ENCODE assay signal across 8 mouse cellular contexts in genomic region chr8:105304325-105305210, GRCm38 (mm10). TPM values are rescaled to one million over a fixed set of nuclear protein-coding genes. Genes with fewer than 3 reads are reported as not detected.
A peak's percentile ranks its signal among the peaks of the same experiment; 100 is the strongest.
DNase-seq lines count a peak whose midpoint lies in the region; ATAC-seq lines count a peak whose summit lies in the region.

No protein-coding gene starts in this region.

- peak; percentile 46 for DNase-seq in gastrocnemius, postnatal 25 days
- DNase-seq in gastrocnemius, postnatal 14 days: no peak
- DNase-seq in thymus, postnatal 0 days (ENCODE audit: low spot score): peak; percentile 45
- no peak for DNase-seq in thymus, postnatal 14 days
- DNase-seq in urinary bladder, postnatal 25 days (ENCODE audit: low spot score): no peak
- DNase-seq in urinary bladder, adult 18-20 months (ENCODE audit: low spot score in 2 of 2): no peak
- no peak for DNase-seq in frontal cortex, postnatal 14 days (ENCODE audit: low spot score in 2 of 2)

- H3K9ac ChIP-seq in limb, embryonic 12.5 days (replicated peaks): no peak overlapping the region

- peak overlapping the region; percentile 56 for H3K27ac ChIP-seq in limb, embryonic 12.5 days

- intact Hi-C loops in gastrocnemius, postnatal 14 days (cut with DNase I; ENCODE audit: low total_unique reads): no loop called here

- WGBS in limb, embryonic 12.5 days: 69% methylated on average over 9 of the region's 9 CpGs

- H3K27me3 ChIP-seq in limb, embryonic 12.5 days: no peaks in the 10 kb centered on the region

- H3K9me3 ChIP-seq in limb, embryonic 12.5 days: no peaks in the 10 kb centered on the region

- peaks cover 84% of the 10 kb centered on the region for H3K36me3 ChIP-seq in limb, embryonic 12.5 days

- H3K4me2 ChIP-seq in limb, embryonic 12.5 days: no peak overlapping the region

- peaks cover 21% of the 10 kb centered on the region for H3K4me1 ChIP-seq in limb, embryonic 12.5 days (replicated peaks)

- H3K4me3 ChIP-seq in limb, embryonic 12.5 days (replicated peaks): no peak overlapping the region

- no peak for ATAC-seq in limb, embryonic 12.5 days (ENCODE audit: insufficient number of reproducible peaks, insufficient read depth, low FRiP score, low TSS enrichment, low read depth)

RNA-seq across cellular contexts. Expression of gene Elmo3, which starts 0.8 kb away (rescaled TPM):
- under 1 TPM; 0.49 to 0.99 TPM for total RNA-seq in gastrocnemius, postnatal 25 days (2021)
- under 1 TPM; 0.40 to 0.45 TPM for total RNA-seq in gastrocnemius, postnatal 14 days (2021)
- polyA plus RNA-seq in thymus, postnatal 0 days (2015; fragmentation: Nextera tagmentation; extraction: Ambion mirVana): 9.3 and 9.4 TPM in 2 replicates
- polyA plus RNA-seq in limb, embryonic 12.5 days (2016; fragmentation: Nextera tagmentation; extraction: Ambion mirVana): 4.3 and 4.4 TPM in 2 replicates

RNA-seq across cellular contexts. Expression of gene E2f4, which starts 7.1 kb away (rescaled TPM):
- total RNA-seq in gastrocnemius, postnatal 25 days (2021): 10 to 100 TPM; 21.8 to 24.5 TPM
- 10 to 100 TPM; 15.4 to 17.2 TPM for total RNA-seq in gastrocnemius, postnatal 14 days (2021)
- polyA plus RNA-seq in thymus, postnatal 0 days (2015; fragmentation: Nextera tagmentation; extraction: Ambion mirVana): 81.7 and 103 TPM in 2 replicates
- 75.6 and 91.3 TPM in 2 replicates for polyA plus RNA-seq in limb, embryonic 12.5 days (2016; fragmentation: Nextera tagmentation; extraction: Ambion mirVana)

RNA-seq across cellular contexts. Expression of gene Exoc3l, which starts 8.7 kb away (rescaled TPM):
- total RNA-seq in gastrocnemius, postnatal 25 days (2021): 1 to 10 TPM; 1.4 to 2.5 TPM
- total RNA-seq in gastrocnemius, postnatal 14 days (2021): 1 to 10 TPM; 3.4 to 3.7 TPM
- 4.0 and 5.1 TPM in 2 replicates for polyA plus RNA-seq in thymus, postnatal 0 days (2015; fragmentation: Nextera tagmentation; extraction: Ambion mirVana)
- 10.0 and 10.2 TPM in 2 replicates for polyA plus RNA-seq in limb, embryonic 12.5 days (2016; fragmentation: Nextera tagmentation; extraction: Ambion mirVana)

RNA-seq across cellular contexts. Expression of gene 4931428F04Rik, which starts 14.9 kb away (rescaled TPM):
- total RNA-seq in gastrocnemius, postnatal 25 days (2021): under 1 TPM; 0.64 to 0.84 TPM
- 1 to 10 TPM in 1 of 2 experiments, under 1 TPM in 1; 0.84 to 1.3 TPM for total RNA-seq in gastrocnemius, postnatal 14 days (2021)
- 3.2 and 4.2 TPM in 2 replicates for polyA plus RNA-seq in thymus, postnatal 0 days (2015; fragmentation: Nextera tagmentation; extraction: Ambion mirVana)
- polyA plus RNA-seq in limb, embryonic 12.5 days (2016; fragmentation: Nextera tagmentation; extraction: Ambion mirVana): 15.6 and 19.6 TPM in 2 replicates

RNA-seq across cellular contexts. Expression of gene Lrrc29, which starts 21.5 kb away (rescaled TPM):
- 1 to 10 TPM in 1 of 2 experiments, under 1 TPM in 1; 0.87 to 1.4 TPM for total RNA-seq in gastrocnemius, postnatal 25 days (2021)
- 1 to 10 TPM in 1 of 2 experiments, under 1 TPM in 1; 0.76 to 1.6 TPM for total RNA-seq in gastrocnemius, postnatal 14 days (2021)
- polyA plus RNA-seq in thymus, postnatal 0 days (2015; fragmentation: Nextera tagmentation; extraction: Ambion mirVana): 2.1 and 4.3 TPM in 2 replicates
- 1.5 TPM in 2 replicates for polyA plus RNA-seq in limb, embryonic 12.5 days (2016; fragmentation: Nextera tagmentation; extraction: Ambion mirVana)

Comparison
In these comparisons a context has a peak if more than half of its experiments do, and no peak if none do; other contexts are left out.
1. DNase-seq: peak in gastrocnemius, postnatal 25 days (single experiment) and thymus, postnatal 0 days (single experiment); none in gastrocnemius, postnatal 14 days (single experiment), thymus, postnatal 14 days (single experiment), urinary bladder, postnatal 25 days (single experiment), urinary bladder, adult 18-20 months (0 of 2) and frontal cortex, postnatal 14 days (0 of 2).